Mouse (Mus musculus): Measurements from ENCODE around the gene Fam126a.

The Fam126a gene

DNA sequence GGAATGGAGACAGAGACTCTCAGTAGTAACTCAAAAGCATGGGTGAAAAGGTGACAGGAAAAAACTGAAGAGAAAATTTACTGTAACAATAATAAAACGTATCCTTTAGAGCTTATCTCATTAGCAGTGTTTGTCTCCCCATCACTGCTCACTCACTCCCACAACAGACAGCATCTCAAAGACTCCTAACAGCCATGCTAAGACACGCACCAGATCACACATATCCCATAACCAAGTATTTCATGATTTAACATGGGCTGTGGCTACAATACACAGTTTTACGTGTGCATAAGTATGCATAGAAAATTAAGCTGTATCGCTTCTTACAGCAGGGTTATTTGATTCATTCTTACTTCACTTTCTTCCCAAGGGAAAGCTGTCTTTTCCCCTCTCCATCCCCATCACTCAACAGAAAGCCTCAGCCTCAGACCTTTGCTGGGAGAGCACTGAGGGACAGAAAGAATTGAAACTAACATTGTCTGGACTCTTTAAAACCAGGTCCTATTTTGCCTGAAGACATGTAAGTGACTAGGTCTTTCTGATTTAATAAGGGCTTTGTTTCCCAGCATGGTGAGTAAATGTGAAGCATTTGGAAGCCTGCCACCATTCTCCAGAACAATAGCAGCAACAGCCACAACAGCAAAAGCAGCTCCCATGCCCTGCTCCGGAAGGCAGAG, 37.5 kb downstream of the Fam126a start:
- no peak for DNase-seq (ENCODE audit: low spot score in 2 of 2)

DNA sequence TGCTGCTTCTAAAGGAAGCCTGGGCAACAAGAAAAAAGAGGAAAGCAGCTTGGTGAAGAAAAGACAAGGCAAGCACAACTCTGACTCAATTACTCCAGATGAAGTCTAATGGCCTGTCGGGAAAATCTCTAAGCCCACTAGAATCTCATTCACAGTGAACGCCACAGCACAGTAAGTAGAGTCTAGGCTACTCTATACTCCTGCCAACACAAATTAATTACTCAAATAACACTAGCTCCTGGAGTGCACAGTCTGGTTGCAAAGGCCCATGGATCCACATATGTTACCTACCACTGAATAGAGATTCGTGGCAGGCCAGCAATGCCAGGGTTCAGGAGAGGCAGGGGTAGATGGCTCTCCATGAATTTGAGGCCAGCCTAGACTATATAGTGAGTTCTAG, 40.5 kb downstream of the Fam126a start:
- no peak for DNase-seq (ENCODE audit: low spot score in 2 of 2)

DNA sequence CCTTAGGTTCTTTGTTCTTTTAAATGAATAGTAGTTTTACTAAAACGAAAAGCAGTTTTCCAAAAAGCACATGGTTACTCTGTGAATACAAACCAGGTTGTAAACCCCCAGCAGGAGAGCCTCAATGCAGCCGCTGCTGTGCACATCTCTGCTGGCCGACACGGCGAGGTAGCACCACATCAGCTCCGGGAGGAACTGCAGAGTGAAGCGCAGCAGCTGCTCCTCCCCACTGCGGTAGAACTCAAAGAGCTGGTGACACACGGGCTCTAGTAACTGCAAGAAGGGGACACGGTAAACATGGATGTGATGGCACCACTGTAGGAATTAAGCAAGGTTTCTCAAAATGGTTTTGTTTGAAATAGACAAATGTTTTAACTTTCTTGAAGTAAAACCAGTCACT, 42.7 kb downstream of the Fam126a start:
- no peak for DNase-seq (ENCODE audit: low spot score in 2 of 2)

DNA sequence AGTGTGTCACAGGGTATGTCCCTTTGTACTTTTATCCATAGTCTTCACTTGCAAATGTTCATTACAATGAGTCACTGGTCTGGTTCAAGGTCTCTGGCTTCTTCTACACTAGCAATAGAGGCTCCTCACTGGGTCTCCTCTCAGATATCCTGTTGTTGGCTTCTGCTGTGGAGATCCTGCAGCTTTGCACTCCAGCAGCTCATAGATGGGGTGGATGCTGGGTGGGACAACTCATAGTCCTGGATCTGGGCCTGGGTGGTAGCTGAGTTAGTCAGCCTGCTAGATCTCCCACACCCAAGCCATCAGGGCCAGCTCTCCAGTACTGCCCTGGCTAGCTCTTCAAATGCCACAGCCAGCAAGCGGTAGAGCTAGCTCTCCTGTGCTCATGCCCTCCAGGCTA, 48.4 kb downstream of the Fam126a start:
- DNase-seq (ENCODE audit: low spot score in 2 of 2), result no peak

DNA sequence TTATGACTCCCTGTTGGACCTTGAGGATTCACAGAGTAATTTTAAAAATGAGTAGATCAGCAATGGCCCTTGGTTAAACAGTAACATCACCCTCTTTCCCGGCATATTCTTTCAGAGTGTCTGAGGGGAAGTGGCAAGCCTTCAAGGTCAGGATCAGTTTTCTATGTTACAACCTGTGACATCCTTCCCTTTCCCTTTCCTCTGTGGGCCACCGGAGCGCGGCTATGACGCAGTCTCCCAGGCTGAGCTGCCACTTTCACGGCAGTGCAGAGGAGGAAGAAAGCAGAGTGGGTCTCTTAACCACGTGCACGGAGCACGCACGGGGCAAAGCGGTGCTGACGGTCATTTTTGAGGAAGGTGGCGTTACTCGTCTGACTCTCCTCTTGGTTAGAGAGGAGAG, 52.0 kb downstream of the Fam126a start:
- no peak for DNase-seq (ENCODE audit: low spot score in 2 of 2)

DNA sequence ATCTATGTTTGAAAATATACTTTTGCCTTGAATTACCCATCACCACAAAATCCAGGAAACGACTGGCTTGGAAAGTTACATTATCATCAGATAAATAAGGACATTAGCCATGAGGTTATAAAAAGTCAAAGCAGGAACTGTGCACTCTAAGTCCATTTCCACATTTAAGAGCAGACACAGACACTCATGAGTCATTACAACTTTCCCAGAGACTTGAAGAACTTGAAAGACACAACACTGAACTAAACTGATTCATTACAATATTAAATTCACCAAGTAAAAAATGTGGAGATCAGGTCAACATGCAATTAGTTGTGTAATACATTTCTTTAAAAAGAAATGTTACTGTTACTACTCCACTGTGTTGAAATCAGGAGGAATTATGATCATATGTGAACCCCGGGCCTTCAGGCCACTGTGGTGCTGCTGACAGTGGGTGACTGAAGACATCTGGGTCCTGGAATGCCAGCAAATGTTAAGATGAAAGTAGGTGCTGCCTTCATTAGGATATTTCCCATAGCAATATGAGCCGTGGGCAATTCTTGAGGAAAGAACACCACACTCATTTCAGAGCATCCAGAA, 55.4 kb downstream of the Fam126a start:
- no peak for DNase-seq (ENCODE audit: low spot score in 2 of 2)

DNA sequence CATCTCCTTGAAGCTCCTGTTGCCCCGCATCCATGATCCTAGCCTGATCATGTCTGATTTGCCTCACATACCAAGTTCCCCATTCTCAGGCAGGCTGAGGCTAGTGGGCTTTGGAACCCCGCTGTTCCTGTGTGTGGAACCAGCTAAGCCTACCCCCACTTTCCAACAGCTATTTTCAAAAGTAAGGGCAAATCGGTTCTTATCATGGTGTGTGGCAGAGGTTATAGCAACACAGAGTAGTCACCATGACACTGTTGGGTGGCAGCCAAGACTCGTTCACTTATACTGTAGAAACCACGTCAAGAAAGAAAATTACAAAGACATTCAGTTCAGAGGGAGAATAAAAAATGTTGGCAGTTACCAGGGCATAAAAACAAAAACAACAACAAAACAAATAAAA, 62.8 kb downstream of the Fam126a start:
- DNase-seq (ENCODE audit: low spot score in 2 of 2), result no peak

DNA sequence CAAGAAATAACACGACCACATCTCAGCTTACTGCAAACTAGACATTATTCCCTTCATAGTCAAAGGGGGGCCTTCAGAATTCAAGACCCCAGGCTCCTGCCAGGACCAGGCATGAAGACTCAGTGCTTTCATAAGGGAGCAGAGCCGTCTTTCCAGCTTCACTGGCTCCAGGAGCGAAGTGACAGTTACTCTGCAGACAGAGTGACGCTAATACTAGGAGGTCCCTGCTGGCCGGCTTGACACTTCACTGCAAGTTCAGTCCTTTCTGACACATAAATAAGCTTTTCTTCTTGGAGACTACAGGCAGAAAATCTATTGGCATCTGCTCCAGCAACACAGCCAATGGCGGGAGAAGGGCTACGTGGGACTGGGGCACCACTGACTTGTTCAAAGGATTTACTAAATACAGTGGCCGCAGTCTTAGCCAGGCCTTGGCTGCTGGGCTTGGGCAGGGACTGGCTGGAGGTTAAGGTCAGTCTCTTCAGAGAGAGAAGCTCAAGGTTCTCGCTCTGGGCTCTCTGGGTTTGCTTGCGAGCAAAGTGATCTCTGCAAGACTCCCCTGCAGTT, 65.8 kb downstream of the Fam126a start:
- DNase-seq (ENCODE audit: low spot score in 2 of 2), result no peak

DNA sequence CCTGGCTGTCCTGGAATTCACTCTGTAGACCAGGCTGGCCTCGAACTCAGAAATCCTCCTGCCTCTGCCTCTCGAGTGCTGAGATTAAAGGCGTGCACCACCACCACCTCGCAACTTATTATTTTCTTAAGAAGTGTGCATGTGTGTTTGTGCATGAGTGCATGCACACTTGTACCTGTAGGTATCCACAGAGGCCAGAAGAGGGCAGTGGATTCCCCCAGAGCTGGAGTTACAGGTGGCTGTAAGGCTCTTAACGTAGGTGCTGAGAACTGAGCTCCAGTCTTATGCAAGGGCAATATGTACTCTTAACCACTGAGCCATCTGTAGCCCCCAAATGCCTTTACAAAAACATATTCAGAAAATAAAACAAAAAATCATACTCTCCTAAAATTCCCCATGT, 77.4 kb downstream of the Fam126a start:
- no peak for DNase-seq (ENCODE audit: low spot score in 2 of 2)

DNA sequence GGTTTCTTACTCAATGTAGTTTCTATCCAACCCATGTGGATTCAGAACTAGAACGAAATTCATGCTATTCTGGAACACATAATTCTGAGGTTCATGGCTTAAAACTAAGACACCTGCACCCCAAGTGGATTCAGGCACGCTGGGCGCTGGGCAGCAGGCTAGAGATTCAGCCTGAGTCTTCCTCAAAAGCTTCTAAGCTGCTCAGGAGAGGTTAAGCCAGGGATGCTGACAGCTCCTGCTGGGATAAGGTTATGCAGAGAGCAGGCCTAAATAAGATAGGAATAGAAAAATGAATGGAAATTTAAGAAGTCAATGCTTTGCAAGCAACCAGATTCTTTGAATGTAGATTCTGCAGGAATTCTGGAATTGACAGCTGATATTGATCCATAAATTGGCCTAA, 82.4 kb downstream of the Fam126a start:
- DNase-seq (ENCODE audit: low spot score in 2 of 2), result no peak

DNA sequence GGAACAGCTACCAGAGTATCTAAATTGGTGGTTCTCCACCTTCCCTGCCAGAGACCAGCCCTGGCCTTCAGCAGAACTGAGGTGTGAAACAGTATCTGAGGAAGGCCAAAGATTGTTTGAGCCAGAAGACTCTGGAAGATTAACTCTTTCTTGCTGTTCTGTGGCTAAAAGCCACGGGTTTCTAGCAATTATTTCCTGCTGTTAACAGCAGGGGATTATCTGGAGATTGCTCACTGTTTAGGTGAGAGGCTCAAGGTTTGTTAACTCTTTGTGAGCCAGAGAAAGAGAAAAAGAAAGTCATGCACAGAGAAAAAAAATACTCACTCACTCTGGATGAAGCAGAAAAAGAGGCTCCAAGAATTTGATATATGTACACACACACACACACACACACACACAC, 85.4 kb downstream of the Fam126a start:
- no peak for DNase-seq (ENCODE audit: low spot score in 2 of 2)

DNA sequence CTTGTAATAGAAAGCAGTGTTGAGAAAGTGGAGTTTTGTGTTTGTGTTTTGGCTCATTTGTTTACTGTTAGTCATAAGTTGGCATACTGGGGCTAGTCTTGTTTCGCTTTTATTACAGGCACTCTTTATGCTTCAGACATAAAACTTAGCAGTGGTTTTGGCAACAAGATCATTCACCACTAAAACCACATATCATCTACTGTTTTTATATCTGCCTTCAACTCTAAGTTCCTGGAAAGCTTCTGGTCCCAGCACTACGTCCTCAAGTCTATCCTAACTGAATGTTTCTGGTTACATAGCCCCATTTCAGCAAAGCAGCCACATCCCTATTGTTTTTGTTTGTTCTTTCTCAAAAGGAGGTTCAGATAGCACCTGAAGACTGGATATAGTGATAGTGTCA, 87.0 kb downstream of the Fam126a start:
- DNase-seq (ENCODE audit: low spot score in 2 of 2), result no peak

DNA sequence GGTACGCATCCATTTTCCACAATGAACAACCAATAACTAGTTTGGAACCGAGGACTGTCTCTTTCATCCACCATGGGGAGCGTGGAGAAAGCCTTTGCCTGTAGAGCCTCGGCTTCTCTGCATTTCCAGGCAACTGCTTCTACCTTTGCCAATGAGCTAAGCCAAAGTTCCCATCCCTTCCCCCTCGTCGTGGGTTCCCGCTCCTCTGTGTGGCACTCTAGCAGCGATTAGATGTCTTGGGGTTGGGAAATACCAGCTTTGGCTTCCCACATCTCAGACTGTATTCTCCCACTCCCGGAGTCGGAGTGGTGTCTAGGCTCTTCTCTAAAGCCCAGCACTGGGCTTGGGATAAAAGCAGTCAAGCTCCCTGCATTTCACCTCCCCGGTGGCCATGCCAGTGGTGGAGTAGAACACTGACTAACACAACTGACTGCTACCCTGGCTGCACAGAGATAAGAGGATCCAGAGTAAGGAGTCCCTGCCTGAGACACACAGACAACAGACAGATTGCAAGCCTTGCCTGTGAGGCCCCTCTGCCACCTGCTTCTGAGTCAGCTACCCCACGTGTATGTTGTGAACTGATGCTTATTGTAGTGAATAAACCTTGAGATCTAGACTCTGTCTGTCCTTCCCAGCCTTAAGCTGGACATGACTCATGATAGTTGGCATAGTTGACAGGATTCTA, 106.9 kb downstream of the Fam126a start:
- DNase-seq (ENCODE audit: low spot score in 2 of 2), result no peak

DNA sequence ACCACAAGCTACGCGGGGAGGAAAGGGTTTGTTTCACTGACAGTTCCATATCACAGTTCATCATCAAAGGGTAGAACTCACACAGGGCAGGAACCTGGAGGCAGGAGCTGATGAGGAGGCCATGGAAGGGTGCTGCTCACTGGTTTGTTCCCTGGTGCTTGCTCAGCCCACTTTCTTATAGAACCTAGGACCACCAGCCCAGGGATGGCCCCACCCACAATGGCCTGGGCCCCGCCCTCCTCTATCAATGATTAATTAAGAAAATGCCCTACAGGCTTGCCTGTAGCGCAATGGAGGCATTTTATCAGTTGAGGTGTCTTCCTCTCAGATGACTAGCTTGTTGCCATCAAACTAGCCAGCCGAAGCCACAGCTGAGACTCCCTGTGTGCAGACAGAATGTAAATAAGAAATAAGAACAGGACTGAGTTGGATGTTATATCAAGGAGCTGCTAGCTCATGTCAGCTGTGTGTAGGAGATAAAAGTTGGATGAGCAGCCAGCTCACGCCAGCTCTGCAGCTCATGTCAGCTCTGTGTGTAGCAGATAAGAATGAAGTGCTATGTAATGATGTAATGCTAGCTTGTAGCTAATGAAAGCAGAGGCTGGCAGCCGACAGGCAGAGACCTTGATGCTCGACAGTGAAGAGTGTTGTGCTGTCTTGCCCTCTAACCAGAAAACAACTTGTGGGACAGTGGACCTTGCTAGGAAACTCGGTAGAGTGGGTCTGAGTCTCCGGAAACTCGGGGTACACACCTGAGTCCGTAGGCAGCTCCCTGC, 107.8 kb downstream of the Fam126a start:
- DNase-seq (ENCODE audit: low spot score in 2 of 2), result no peak

DNA sequence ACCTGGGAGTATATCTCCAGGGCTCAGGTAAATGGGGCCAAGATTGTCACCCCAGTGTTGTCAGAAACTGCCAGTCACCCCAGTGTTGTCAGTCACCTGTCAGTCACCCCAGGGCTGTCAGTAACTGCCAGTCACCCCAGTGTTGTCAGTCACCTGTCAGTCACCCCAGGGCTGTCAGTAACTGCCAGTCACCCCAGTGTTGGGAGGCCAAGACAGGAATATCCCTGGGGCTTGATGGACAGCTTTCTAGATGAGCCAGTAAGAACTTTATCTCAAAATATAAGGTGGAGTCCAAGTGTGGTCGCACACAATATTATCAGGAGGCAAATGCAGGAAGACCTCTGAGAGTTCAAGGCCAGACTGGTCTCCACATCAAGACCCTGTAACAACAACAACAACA, 109.2 kb downstream of the Fam126a start:
- DNase-seq (ENCODE audit: low spot score in 2 of 2), result no peak

DNA sequence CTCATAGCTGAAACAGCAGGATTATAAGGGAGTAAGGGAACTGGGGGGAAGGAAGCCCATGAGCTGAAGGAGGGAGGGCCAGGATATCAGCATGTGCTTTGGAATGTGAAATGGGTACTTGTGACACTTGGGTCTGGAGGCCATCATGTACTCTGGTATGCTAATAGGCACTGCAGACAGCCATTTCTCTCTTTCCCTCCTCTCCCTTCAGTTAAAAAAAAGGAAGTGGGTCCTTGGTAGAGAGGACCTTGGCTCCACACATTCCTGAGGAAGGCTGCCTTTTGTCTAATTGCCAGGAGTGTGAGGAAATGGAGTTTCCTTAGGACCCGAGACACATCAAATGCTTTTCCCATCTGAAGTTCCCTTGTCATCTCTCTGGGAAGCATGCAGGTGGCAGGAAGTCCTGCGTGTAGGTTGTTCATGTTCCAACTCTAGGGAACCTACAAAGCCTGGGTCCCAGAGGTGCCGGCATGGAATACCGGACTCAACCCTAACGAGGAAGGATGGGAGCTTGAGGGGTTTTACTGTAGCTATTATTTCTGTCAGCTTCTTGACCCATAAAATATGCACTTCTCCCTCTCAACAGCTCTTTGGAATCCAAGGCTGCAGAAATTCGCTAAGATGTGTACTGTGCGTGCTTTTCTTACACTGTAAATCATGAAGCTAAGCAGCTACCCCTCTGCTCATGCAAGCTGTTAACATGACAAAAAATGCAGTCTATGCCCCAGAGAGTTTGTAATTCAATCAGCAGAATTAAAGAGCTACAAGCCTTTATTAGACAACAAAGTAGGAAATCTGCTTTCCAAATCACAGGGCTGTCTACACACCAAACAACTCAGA, 110.4 kb downstream of the Fam126a start:
- no peak for DNase-seq (ENCODE audit: low spot score in 2 of 2)

DNA sequence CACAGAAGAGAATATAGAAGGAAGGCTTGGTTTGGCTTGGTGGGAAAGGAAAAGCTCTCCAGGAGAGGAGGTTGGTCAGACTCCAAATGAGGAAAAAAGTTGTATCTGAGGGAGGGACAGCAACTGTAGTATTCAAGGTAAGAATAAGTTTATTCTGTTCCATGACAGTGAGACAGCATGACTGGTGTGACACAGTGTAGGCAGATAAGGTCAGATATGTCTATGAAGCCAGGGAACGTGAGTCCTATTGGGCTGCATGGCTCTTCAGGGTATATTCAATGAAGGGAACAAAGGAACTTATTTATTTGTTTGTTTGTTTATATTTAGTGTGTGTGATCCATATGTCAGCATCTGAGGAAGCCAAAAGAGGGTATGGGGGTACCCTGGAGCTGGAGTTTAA, 113.2 kb downstream of the Fam126a start:
- no peak for DNase-seq (ENCODE audit: low spot score in 2 of 2)

DNA sequence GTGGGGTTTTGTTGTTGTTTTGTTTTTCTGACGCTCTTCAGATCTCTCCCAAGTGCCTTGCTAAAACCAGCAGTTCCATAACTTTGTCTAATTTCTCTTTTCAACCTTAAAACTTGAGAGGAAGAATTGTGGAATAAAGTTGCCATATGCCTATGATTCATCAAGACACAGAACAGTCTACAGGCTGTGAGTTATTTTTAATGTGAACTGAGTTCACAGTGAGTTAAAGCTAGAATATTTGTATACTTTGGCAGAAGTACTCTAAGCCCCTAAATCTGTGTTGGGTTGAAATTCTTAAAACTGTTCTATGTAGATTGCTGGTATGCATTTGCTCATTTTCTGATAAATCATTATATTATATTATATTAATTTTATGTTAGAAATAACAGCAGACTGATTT, 118.9 kb downstream of the Fam126a start:
- no peak for DNase-seq (ENCODE audit: low spot score in 2 of 2)

DNA sequence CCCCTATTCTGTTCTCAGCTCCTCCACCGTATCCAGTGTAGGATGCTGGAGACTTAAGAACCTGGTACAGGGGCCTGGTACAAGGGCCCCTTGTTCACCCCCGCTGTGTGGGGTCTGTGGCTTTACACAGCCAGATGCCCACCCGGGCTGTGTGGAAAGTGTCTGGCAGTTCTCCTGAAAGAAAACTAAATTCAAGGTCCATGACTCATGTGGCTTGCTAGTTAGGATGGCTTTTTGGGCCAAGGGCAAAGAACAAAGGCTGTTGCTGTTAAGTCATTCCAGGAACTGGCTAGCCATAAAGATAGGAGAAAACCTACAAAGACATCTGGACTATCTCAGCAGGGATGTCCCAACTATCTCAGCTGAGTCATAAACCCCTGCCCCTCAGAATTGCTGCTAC, 121.2 kb downstream of the Fam126a start:
- DNase-seq (ENCODE audit: low spot score in 2 of 2), result no peak

DNA sequence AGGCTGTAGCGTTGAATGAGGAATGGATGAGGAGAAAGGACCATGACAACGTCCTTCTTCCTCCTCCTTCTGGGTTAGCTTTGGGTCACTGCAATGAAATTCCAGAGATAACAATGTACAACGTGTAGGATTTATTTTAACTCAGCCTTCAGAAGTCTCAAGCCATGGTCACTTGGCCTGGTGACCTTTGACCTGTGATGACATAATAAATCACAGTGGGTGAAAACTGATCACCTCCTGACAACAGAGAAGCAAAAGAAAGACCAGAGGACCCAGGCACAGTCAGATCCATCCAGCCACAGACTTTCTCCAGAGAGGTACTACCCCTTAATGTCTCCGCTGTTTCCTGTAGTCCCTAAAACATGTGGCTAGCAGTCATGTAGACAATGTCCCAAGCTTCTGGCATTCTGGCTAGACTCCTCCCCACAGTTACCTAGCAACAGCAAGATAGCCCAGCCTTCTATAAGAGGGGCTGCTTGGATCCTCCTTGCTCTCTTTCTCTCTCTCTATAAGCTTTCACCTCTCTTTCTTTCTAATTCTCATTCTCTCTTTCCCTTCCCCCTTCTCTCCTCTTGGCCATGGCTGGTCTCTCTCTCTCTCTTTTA, 121.9 kb downstream of the Fam126a start:
- no peak for DNase-seq (ENCODE audit: low spot score in 2 of 2)

DNA sequence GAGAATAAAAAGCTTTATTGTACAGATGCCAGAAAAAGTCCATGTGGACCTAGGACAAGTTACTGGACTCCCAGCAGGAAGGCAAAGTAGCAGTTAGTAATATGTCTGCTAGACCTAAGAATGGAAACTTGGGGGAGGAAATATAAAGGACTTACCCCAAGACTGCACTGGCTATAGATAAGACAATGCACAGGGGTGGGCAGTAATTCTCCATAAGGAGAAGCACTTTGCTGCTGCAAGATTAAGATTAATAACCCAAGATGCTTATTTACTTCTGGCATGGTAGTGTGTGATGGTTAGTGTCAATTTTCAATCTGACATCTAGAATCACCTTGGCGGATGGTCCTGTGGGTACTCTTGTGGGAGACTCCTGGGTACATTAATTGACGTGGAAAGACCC, 128.3 kb downstream of the Fam126a start:
- DNase-seq (ENCODE audit: low spot score in 2 of 2), result no peak
